Comparison of ENCODE assay signal across 9 mouse cellular contexts in genomic region chr9:85326292-85327241, GRCm38 (mm10). TPM values are rescaled to one million over a fixed set of nuclear protein-coding genes. Genes with fewer than 3 reads are reported as not detected.
DNase-seq lines count a peak whose midpoint lies in the region.
"Had no signal": no experiment of that assay in that cellular context is flagged by ENCODE, and none has a peak within 500 bp of the region (broad histone marks: within the 10 kb centered on the region; RNA-seq: fewer than 3 reads in every experiment).

No protein-coding gene starts in this region.

- no peaks in the 10 kb centered on the region for H3K36me3 ChIP-seq in forebrain, embryonic 10.5 days (replicated peaks)

- under 1% methylated on average over 84 of the region's 88 CpGs for WGBS in forebrain, embryonic 10.5 days

- peak overlapping the region; percentile 76 for H3K4me3 ChIP-seq in forebrain, embryonic 10.5 days

- peak overlapping the region; percentile 76 for H3K27ac ChIP-seq in forebrain, embryonic 10.5 days

- DNase-seq in CD8-positive naive resting alpha-beta T cell, adult 2 months (ENCODE audit: low read depth in 2 of 2, low spot score in 2 of 2) = peak; percentile 21 to 49
- DNase-seq in adrenal gland, adult (ENCODE audit: inconsistent age in 2 of 2, low spot score in 1 of 2) = peak; percentile 62 to 90
- peak; percentile 52 for DNase-seq in forebrain, embryonic 10.5 days (ENCODE audit: extremely low spot score, low spot score)
- DNase-seq in heart, postnatal 14 days = peak; percentile 64 to 65
- peak; percentile 62 to 74 for DNase-seq in kidney, postnatal 4 days
- DNase-seq in lung, postnatal 36 days = peak; percentile 61
- peak; percentile 63 for DNase-seq in ovary, postnatal 36 days (ENCODE audit: low spot score)
- DNase-seq in urinary bladder, postnatal 14 days (ENCODE audit: low spot score) = peak; percentile 51

- no peaks in the 10 kb centered on the region for H3K9me3 ChIP-seq in forebrain, embryonic 10.5 days

- peaks cover 20% of the 10 kb centered on the region for H3K4me1 ChIP-seq in forebrain, embryonic 10.5 days

- intact Hi-C loops in heart, postnatal 14 days (cut with DNase I) = loop anchor here (5.0 to 10.0 kb wide), 5 partner anchors 202 to 1369 kb away; no protein-coding TSS in a partner anchor

- peaks cover 33% of the 10 kb centered on the region for H3K27me3 ChIP-seq in forebrain, embryonic 10.5 days (ENCODE audit: poor library complexity, severe bottlenecking)

RNA-seq across cellular contexts. Expression of gene Tent5a, which starts 0.6 kb away (rescaled TPM):
- 0.60 and 1.0 TPM in 2 replicates for polyA plus RNA-seq in forebrain, embryonic 10.5 days (2016; fragmentation: Nextera tagmentation; extraction: Ambion mirVana)
- 10 to 100 TPM; 10.1 to 11.2 TPM for total RNA-seq in heart, postnatal 14 days (2021)

RNA-seq across cellular contexts. Expression of gene Gm11114, which starts 14.0 kb away (rescaled TPM):
- polyA plus RNA-seq in forebrain, embryonic 10.5 days (2016; fragmentation: Nextera tagmentation; extraction: Ambion mirVana) = not detected in 2 replicates
- not detected for total RNA-seq in heart, postnatal 14 days (2021)
- polyA plus RNA-seq: gonadal fat pad, adult 2 months had no signal

Comparison
In these comparisons a context has a peak if more than half of its experiments do, and no peak if none do; other contexts are left out.
1. Peak in every context shown above with its lines: DNase-seq, H3K4me3 ChIP-seq and H3K27ac ChIP-seq.